Mouse (Mus musculus) thymus, adult 2 months (tissue): ENCODE results near the gene Fkbp10. TPM values are rescaled to one million over a fixed set of nuclear protein-coding genes. Genes with fewer than 3 reads are reported as not detected.

Experiments used
- DNase-seq: peaks from one replicate; pipeline ENCODE4 v3.0.0; 2021
- H3K27ac ChIP-seq: fragments of 200-500 bp; 2 replicates; pipeline ENCODE4 v1.5.1; 2012; ENCODE audit warnings: low read length, control low read depth; ENCODE audit not compliant: control insufficient read depth, insufficient read depth
- H3K27me3 ChIP-seq: fragments of 200-500 bp; 2 replicates; pipeline ENCODE4 v1.6.1; 2012; ENCODE audit warnings: mild to moderate bottlenecking, low read length, moderate library complexity, mixed read lengths; ENCODE audit not compliant: control insufficient read depth, insufficient read depth
- H3K36me3 ChIP-seq: fragments of 200-500 bp; 2 replicates; pipeline ENCODE4 v1.6.1; 2012; ENCODE audit warnings: mild to moderate bottlenecking, low read length, moderate library complexity; ENCODE audit not compliant: control insufficient read depth, insufficient read depth
- H3K4me1 ChIP-seq: fragments of 200-500 bp; replicated peaks from 2 replicates; pipeline ENCODE4 v1.6.1; 2012; ENCODE audit warnings: low read length; ENCODE audit not compliant: control insufficient read depth, insufficient read depth
- H3K4me3 ChIP-seq: fragments of 200-500 bp; 2 replicates; pipeline ENCODE4 v1.5.1; 2012; ENCODE audit warnings: mild to moderate bottlenecking, low read length, control low read depth, moderate library complexity; ENCODE audit not compliant: control insufficient read depth, insufficient read depth
- CTCF ChIP-seq: fragments of 200-500 bp; IDR thresholded peaks from 2 replicates; pipeline ENCODE4 v1.5.1; 2012; ENCODE audit warnings: mild to moderate bottlenecking, control low read depth, low read length, moderate library complexity, borderline replicate concordance; ENCODE audit not compliant: control insufficient read depth, poor library complexity, insufficient read depth; ENCODE audit errors: extremely low read depth
- POLR2A ChIP-seq: fragments of 200-500 bp; IDR thresholded peaks from 2 replicates; pipeline ENCODE4 v1.6.1; 2012; ENCODE audit warnings: mild to moderate bottlenecking, low read length, control low read depth, moderate library complexity; ENCODE audit not compliant: control insufficient read depth, poor library complexity, insufficient read depth; ENCODE audit errors: extremely low read depth
- WGBS: fragments of 180-500 bp; shearing (Covaris S2); methylation state at CpG from one replicate; pipeline ENCODE4 v1.1.7; 2018; 5-methylcytosine and 5-hydroxymethylcytosine counted together
- polyA plus RNA-seq: library from polyadenylated mRNA; depleted of rRNA; stranded (reverse); fragments of >200 nt; gene quantifications from 2 replicates; pipeline ENCODE4 v1.2.3, GENCODE M21; 2012; rRNA removed

Fkbp10 gene
- polyA plus RNA-seq = 7.8 and 9.5 TPM in 2 replicates

DNA sequence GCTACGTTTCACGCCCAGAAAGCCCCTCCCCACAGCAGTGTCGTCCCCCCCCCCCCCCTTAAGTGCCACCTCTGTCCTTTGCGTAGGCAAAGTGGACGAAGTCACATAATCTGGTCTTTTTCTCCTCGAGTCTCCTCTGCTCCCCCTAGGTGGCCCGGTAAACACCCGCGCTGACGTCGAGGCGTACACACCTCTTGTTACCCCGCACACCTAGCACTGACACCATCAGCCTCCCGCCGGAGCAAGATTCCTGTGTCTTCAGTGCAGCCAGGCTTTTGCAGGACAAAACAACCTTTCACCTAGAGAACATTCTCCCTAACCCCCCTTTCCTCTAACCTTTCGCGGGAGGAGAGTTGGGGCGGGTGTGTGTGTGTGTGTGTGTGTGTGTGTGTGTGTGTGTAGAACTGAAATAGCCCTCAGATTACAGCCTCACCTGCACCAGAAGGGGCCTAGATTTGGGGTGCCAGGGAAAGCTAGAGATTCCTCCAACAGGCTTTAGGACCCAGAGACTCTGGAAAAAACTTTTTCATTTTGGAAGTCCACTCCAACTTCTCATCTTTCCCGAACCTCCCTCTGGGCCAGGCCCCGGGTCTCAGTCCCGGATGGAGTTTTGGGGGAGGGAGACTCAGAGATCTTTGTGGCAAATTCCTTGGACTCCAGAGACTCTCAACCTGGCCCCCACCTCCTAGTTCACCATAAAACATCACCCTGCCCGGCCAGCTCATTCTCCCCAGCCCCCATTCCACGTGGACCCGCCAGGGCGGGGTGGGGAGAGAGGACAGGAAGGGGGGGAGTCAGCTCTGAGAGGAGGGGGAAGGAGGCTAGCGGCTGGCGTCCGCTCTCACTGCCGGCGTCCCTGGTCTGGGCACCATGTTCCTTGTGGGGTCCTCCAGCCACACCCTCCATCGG, at the start of gene Fkbp10:
Gene Fkbp10 (plus strand): TSS at position 784 of the 909 bp plus-strand sequence.
- H3K27ac ChIP-seq = no peak within 1 kb of the TSS
- H3K4me1 ChIP-seq = peaks cover 48% of the 10 kb centered on the region
- WGBS = 7% methylated on average over 30 of the region's 31 CpGs
- no peaks in the 10 kb centered on the region for H3K36me3 ChIP-seq
- H3K27me3 ChIP-seq = no peaks in the 10 kb centered on the region; the same call in 1 of the 2 replicates
- TF ChIP-seq POLR2A (no peak), CTCF (no peak)
- peak; percentile 29 for DNase-seq
- H3K4me3 ChIP-seq = peak within 1 kb of the TSS; percentile 53

DNA sequence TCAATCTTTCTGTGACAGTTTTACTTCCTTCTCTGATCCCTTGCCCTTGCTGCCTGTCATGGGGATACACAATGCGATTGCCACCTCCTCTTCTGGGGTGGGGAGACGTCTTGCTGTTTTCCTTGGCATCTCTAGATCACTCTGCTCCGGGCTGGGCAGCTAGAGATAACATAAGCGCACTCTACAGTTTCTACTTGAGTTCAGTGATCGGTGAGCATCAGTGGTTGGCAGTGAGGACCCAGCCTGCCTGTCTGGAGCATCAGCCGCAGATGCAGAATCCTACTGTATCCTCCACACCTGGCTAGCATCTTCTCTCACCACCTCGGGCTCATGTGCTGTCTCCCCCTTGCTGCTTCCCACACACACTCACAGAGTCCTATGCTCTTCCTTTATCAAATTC, 46.4 kb upstream of the Fkbp10 start:
- H3K27me3 ChIP-seq = no peaks in the 10 kb centered on the region
- H3K4me1 ChIP-seq = peaks cover 10% of the 10 kb centered on the region
- WGBS = 91% methylated on average over 7 of the region's 7 CpGs
- peaks cover 6% of the 10 kb centered on the region; the same call in 1 of the 2 replicates for H3K36me3 ChIP-seq
- no peak for DNase-seq
- TF ChIP-seq CTCF (no peak), POLR2A (no peak)
- no peak overlapping the region for H3K4me3 ChIP-seq
- H3K27ac ChIP-seq = no peak overlapping the region

DNA sequence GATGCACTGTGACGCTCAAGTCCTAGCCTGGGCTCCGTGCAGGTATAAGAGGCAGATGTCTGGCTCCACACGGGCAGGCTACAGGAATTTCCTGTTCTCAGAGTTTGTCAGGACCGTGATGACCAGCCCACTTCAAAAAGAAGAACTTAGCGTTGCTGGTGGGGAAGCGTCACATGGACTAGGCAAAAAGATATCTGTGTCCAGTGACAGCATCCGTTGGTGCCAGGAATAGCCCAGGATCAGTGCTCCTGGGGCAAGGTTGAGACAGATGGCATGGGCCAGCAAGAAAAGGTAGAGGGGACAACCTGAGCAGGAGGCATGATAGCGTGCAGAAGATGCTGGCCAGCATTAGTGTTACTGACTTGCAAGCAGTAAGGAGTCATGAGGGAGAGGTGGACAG, 45.7 kb upstream of the Fkbp10 start:
- H3K36me3 ChIP-seq = peaks cover 6% of the 10 kb centered on the region; the same call in 1 of the 2 replicates
- 78% methylated on average over 8 of the region's 8 CpGs for WGBS
- no peak for DNase-seq
- no peak overlapping the region for H3K4me3 ChIP-seq
- H3K27ac ChIP-seq = no peak overlapping the region
- no peaks in the 10 kb centered on the region for H3K27me3 ChIP-seq
- TF ChIP-seq POLR2A = no peak
- TF ChIP-seq CTCF = no peak
- H3K4me1 ChIP-seq = peaks cover 10% of the 10 kb centered on the region

DNA sequence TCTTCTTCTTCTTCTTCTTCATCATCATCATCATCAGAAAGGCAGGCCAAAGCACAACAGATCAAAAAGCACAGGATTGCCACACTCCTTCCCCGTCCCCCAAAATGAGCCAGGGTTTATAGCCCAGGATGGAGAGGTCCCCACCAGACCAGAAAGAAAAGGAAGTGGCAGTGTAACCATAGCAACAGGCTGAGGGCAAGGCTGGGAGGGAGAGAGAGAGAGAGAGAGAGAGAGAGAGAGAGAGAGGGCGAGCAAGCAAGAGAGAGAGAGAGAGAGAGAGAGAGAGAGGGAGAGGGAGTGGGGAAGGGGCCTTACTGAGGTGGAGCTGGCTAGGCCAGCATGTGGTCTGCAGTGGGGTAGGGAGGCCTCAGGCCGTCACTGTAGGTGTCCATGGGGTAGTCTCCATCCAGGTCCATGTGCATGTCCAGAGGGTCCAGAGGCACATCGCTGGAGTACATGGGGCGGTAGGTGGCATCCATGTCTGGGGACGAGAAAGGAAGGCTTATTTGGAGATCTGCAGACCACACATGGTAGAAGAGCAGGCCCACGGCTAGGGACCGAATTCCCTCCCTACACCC, 43.4 kb upstream of the Fkbp10 start:
- H3K27ac ChIP-seq = no peak overlapping the region
- H3K4me1 ChIP-seq = peaks cover 10% of the 10 kb centered on the region
- TF ChIP-seq POLR2A = no peak
- no peak for TF ChIP-seq CTCF
- DNase-seq = no peak
- H3K27me3 ChIP-seq = no peaks in the 10 kb centered on the region
- no peak overlapping the region for H3K4me3 ChIP-seq
- WGBS = 79% methylated on average over 8 of the region's 8 CpGs
- H3K36me3 ChIP-seq = peaks cover 14% of the 10 kb centered on the region; the same call in 1 of the 2 replicates

DNA sequence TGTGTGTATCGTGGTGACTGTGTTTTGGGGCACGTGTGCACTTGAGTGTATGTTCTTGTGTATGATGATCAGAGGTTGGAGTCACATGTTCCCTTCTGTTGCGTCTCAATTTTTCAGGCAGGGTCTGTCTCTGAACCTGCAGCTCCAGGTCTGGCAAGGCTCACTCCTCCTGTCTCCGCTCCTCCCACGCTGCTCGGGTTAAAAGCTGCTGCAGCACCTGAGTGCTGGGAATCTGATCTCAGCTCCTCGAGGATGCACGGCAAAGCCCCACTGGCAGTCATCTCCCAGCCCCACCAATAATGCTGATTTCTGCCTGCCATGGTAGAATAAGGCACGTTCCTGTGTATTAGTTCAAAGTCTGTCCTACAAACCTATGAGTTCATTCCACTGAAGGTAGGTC, 40.4 kb upstream of the Fkbp10 start:
- DNase-seq = no peak
- no peaks in the 10 kb centered on the region for H3K27me3 ChIP-seq
- TF ChIP-seq POLR2A (no peak), CTCF (no peak)
- no peak overlapping the region for H3K27ac ChIP-seq
- H3K36me3 ChIP-seq = peaks cover 20% of the 10 kb centered on the region
- peaks cover 6% of the 10 kb centered on the region; the same call in 1 of the 2 replicates for H3K4me1 ChIP-seq
- no peak overlapping the region for H3K4me3 ChIP-seq
- WGBS = 96% methylated on average over 9 of the region's 9 CpGs

DNA sequence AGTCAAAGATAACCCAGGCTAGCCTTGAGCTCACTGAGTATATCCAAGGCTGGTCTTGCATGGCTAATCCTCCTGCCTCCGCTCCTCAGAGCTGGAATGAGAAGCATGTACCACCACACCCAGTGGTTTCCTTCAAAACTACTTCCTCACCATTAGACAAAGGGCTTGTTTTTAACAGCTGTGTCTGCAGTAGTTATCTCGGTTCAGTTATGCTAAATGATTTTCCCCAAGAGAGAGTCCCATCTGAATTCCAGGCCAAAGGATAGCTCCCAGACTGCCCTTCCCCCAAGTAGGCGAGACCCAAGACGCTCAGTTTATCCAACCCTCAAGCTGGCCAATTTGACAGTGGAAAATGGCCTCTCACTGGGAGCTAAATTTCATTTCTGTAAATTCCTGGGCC, 39.5 kb upstream of the Fkbp10 start:
- no peak for DNase-seq
- H3K4me1 ChIP-seq = peaks cover 6% of the 10 kb centered on the region; the same call in 1 of the 2 replicates
- H3K27me3 ChIP-seq = no peaks in the 10 kb centered on the region
- H3K4me3 ChIP-seq = no peak overlapping the region
- TF ChIP-seq POLR2A (no peak), CTCF (no peak)
- peaks cover 26% of the 10 kb centered on the region for H3K36me3 ChIP-seq
- 91% methylated on average over 4 of the region's 4 CpGs for WGBS
- no peak overlapping the region for H3K27ac ChIP-seq
